Mouse (Mus musculus) hindbrain, embryonic 16.5 days (tissue): ENCODE results near the gene Ticrr. TPM values are rescaled to one million over a fixed set of nuclear protein-coding genes. Genes with fewer than 3 reads are reported as not detected.
A peak's percentile ranks its signal among the peaks of the same experiment; 100 is the strongest.

Source experiments
- ATAC-seq: fragments of 200-750 bp; cut with Nextera tagmentation; 2 replicates; pipeline ENCODE4 v1.8.0; 2017; ENCODE audit warnings: moderate TSS enrichment, moderate library complexity
- H3K27ac ChIP-seq: fragments of 300-500 bp; sonication (generic); 2 replicates; pipeline ENCODE4 v1.5.1; 2014; ENCODE audit warnings: low read depth, mild to moderate bottlenecking, control low read depth, low read length, moderate library complexity
- H3K27me3 ChIP-seq: fragments of 300-500 bp; sonication (generic); replicated peaks from 2 replicates; pipeline ENCODE4 v1.6.1; 2014; ENCODE audit warnings: low read length; ENCODE audit not compliant: control insufficient read depth, insufficient read depth
- H3K36me3 ChIP-seq: fragments of 300-500 bp; sonication (generic); 2 replicates; pipeline ENCODE4 v1.6.1; 2014; ENCODE audit warnings: mild to moderate bottlenecking, low read length, moderate library complexity, mixed read lengths; ENCODE audit not compliant: control insufficient read depth, insufficient read depth
- H3K4me1 ChIP-seq: fragments of 300-500 bp; sonication (generic); 2 replicates; pipeline ENCODE4 v1.6.1; 2014; ENCODE audit warnings: low read depth, low read length; ENCODE audit not compliant: control insufficient read depth, insufficient read depth
- H3K4me2 ChIP-seq: fragments of 300-500 bp; sonication (generic); 2 replicates; pipeline ENCODE4 v1.6.1; 2014; ENCODE audit warnings: mild to moderate bottlenecking, low read length, control low read depth, moderate library complexity
- H3K4me3 ChIP-seq: fragments of 300-500 bp; sonication (generic); 2 replicates; pipeline ENCODE4 v1.5.1; 2014; ENCODE audit warnings: mild to moderate bottlenecking, low read length, control low read depth, moderate library complexity
- H3K9ac ChIP-seq: fragments of 300-500 bp; sonication (generic); 2 replicates; pipeline ENCODE4 v1.6.1; 2014; ENCODE audit warnings: low read depth, mild to moderate bottlenecking, control low read depth, low read length, moderate library complexity
- H3K9me3 ChIP-seq: fragments of 300-500 bp; sonication (generic); 2 replicates; pipeline ENCODE4 v1.6.1; 2014; ENCODE audit warnings: mild to moderate bottlenecking, low read length, moderate library complexity; ENCODE audit not compliant: control insufficient read depth
- WGBS: fragments of 180-500 bp; shearing (Covaris S2); extraction: QIAGEN DNeasy Blood & Tissue Kit; methylation state at CpG from one replicate; pipeline ENCODE4 v1.1.7; 2014; 5-methylcytosine and 5-hydroxymethylcytosine counted together
- polyA plus RNA-seq: library from polyadenylated mRNA; unstranded; fragments of >200 nt; fragmentation: Nextera tagmentation; extraction: Ambion mirVana; gene quantifications from 2 replicates; pipeline ENCODE4 v1.2.1, GENCODE M21; 2015

Gene Ticrr
- polyA plus RNA-seq, 1 experiment from 2014 or later: 1.8 TPM

GRCm38 (mm10) chr7:79715187-79715981 lies 55.4 kb downstream of the Ticrr start, which contains the start of gene Kif7:
Gene Kif7, minus strand, starts transcription at chr7:79715720.
- Histone ChIP-seq H3K27ac (0 out of 2 replicates have a peak within 1 kb of the TSS, but pooled peaks have one; percentile 1), H3K27me3 (0 out of 2 replicates have a peak, but pooled peaks cover 2% of the 10 kb centered on the region)
- under 1% methylated on average over 43 of the region's 55 CpGs for WGBS

GRCm38 (mm10) chr7:79721386-79721977 lies 61.5 kb downstream of the Ticrr start:
- Histone ChIP-seq H3K4me1 (no peaks in the 10 kb centered on the region), H3K27ac (no peak overlapping the region), H3K4me2 (peak overlapping the region; percentile 91), H3K4me3 (peak overlapping the region; percentile 63), H3K9me3 (no peaks in the 10 kb centered on the region), H3K27me3 (0 out of 2 replicates have a peak, but pooled peaks cover 2% of the 10 kb centered on the region), H3K9ac (peak overlapping the region; percentile 83), H3K36me3 (no peaks in the 10 kb centered on the region)
- under 1% methylated on average over 43 of the region's 48 CpGs for WGBS
- peak; percentile 85 for ATAC-seq

More at GRCm38 (mm10) chr7:79715187-79715981, 55.4 kb downstream of the Ticrr start, which contains the start of gene Kif7:
- peak within 1 kb of the TSS; percentile 68 for H3K4me3 ChIP-seq
- peak within 1 kb of the TSS; percentile 76 for H3K9ac ChIP-seq
- H3K4me2 ChIP-seq: peak within 1 kb of the TSS; percentile 95
- peak; percentile 89 for ATAC-seq
- H3K9me3 ChIP-seq: no peaks in the 10 kb centered on the region
- no peaks in the 10 kb centered on the region for H3K36me3 ChIP-seq
- H3K4me1 ChIP-seq: peaks cover 15% of the 10 kb centered on the region

GRCm38 (mm10) chr7:79727091-79727490 lies 67.1 kb downstream of the Ticrr start:
- no peak; the same call in 1 of the 2 replicates for ATAC-seq
- Histone ChIP-seq H3K4me2 (no peak overlapping the region), H3K4me3 (no peak overlapping the region), H3K9me3 (no peaks in the 10 kb centered on the region), H3K27ac (no peak overlapping the region), H3K27me3 (0 out of 2 replicates have a peak, but pooled peaks cover 2% of the 10 kb centered on the region), H3K4me1 (no peaks in the 10 kb centered on the region), H3K36me3 (no peaks in the 10 kb centered on the region), H3K9ac (no peak overlapping the region)
- WGBS: 13% methylated on average over 2 of the region's 2 CpGs

GRCm38 (mm10) chr7:79728219-79728618 lies 68.2 kb downstream of the Ticrr start:
- no peaks in the 10 kb centered on the region for H3K9me3 ChIP-seq
- no peak overlapping the region for H3K27ac ChIP-seq
- no peak overlapping the region for H3K9ac ChIP-seq
- no peak overlapping the region for H3K4me3 ChIP-seq
- 0 out of 2 replicates have a peak, but pooled peaks cover 2% of the 10 kb centered on the region for H3K27me3 ChIP-seq
- H3K4me1 ChIP-seq: no peaks in the 10 kb centered on the region
- no peak overlapping the region for H3K4me2 ChIP-seq
- no peaks in the 10 kb centered on the region for H3K36me3 ChIP-seq
- no peak for ATAC-seq
- WGBS: 31% methylated on average over 6 of the region's 6 CpGs

GRCm38 (mm10) chr7:79729169-79729568 lies 69.2 kb downstream of the Ticrr start:
- H3K4me3 ChIP-seq: no peak overlapping the region
- no peak overlapping the region; the same call in 1 of the 2 replicates for H3K9ac ChIP-seq
- no peaks in the 10 kb centered on the region for H3K4me1 ChIP-seq
- ATAC-seq: peak; percentile 53; the same call in 1 of the 2 replicates
- H3K27ac ChIP-seq: no peak overlapping the region
- no peaks in the 10 kb centered on the region for H3K36me3 ChIP-seq
- 4% methylated on average over 8 of the region's 8 CpGs for WGBS
- no peaks in the 10 kb centered on the region for H3K9me3 ChIP-seq
- 0 out of 2 replicates have a peak, but pooled peaks cover 2% of the 10 kb centered on the region for H3K27me3 ChIP-seq
- no peak overlapping the region for H3K4me2 ChIP-seq

- WGBS: 62% methylated on average over 11 of the region's 11 CpGs
- no peak overlapping the region for H3K4me3 ChIP-seq
- H3K4me2 ChIP-seq: no peak overlapping the region
- no peak overlapping the region for H3K9ac ChIP-seq
- no peaks in the 10 kb centered on the region for H3K9me3 ChIP-seq
- 0 out of 2 replicates have a peak, but pooled peaks cover 2% of the 10 kb centered on the region for H3K27me3 ChIP-seq
- no peak overlapping the region for H3K27ac ChIP-seq
- no peaks in the 10 kb centered on the region for H3K36me3 ChIP-seq
- no peaks in the 10 kb centered on the region for H3K4me1 ChIP-seq
- 0 out of 2 replicates have a peak, but pooled peaks have one; percentile 2 for ATAC-seq
These were observed 69.9 kb downstream of the Ticrr start for GRCm38 (mm10) chr7:79729743-79730370.

- Histone ChIP-seq H3K9ac (no peak overlapping the region), H3K4me1 (no peaks in the 10 kb centered on the region), H3K36me3 (no peaks in the 10 kb centered on the region), H3K4me3 (no peak overlapping the region), H3K9me3 (no peaks in the 10 kb centered on the region), H3K27ac (no peak overlapping the region), H3K27me3 (0 out of 2 replicates have a peak, but pooled peaks cover 2% of the 10 kb centered on the region), H3K4me2 (no peak overlapping the region)
- WGBS: 75% methylated on average over 13 of the region's 13 CpGs
- ATAC-seq: no peak
These were observed 71.4 kb downstream of the Ticrr start for GRCm38 (mm10) chr7:79731438-79731837.

GRCm38 (mm10) chr7:79732622-79733021 lies 72.6 kb downstream of the Ticrr start, which contains the start of gene Plin1:
Gene Plin1, minus strand, starts transcription at chr7:79732903.
- no peak within 1 kb of the TSS for H3K9ac ChIP-seq
- 0 out of 2 replicates have a peak, but pooled peaks cover 2% of the 10 kb centered on the region for H3K27me3 ChIP-seq
- peaks cover 4% of the 10 kb centered on the region; the same call in 1 of the 2 replicates for H3K36me3 ChIP-seq
- no peaks in the 10 kb centered on the region for H3K9me3 ChIP-seq
- no peaks in the 10 kb centered on the region for H3K4me1 ChIP-seq
- no peak within 1 kb of the TSS for H3K27ac ChIP-seq
- 59% methylated on average over 4 of the region's 4 CpGs for WGBS
- ATAC-seq: no peak
- no peak within 1 kb of the TSS for H3K4me3 ChIP-seq
- no peak within 1 kb of the TSS for H3K4me2 ChIP-seq
